Mouse (Mus musculus) stomach, postnatal 0 days (tissue): ENCODE data around the gene Carmil1.

Source experiments
- CTCF ChIP-seq: IDR thresholded peaks from 2 replicates; pipeline ENCODE4 v1.5.1; 2016; ENCODE audit warnings: antibody characterized with exemption, low read depth, mild to moderate bottlenecking, moderate library complexity
- EP300 ChIP-seq: optimal IDR thresholded peaks from 2 replicates; pipeline ENCODE3; 2016; ENCODE audit warnings: antibody characterized with exemption

GRCm38 (mm10) chr13:24082153-24082552 is 198.4 kb downstream of the Carmil1 start:
- TF ChIP-seq CTCF (no peak), EP300 (no peak)
